Mouse (Mus musculus) ES-Bruce4 (cell line): ENCODE data around the gene Kcnn3.

Source experiments
- CTCF ChIP-seq: IDR thresholded peaks from one replicate; pipeline ENCODE4 v1.8.1; 2011; ENCODE audit warnings: low read depth, low read length
- EP300 ChIP-seq: IDR thresholded peaks from 2 replicates; pipeline ENCODE4 v1.6.1; 2011; ENCODE audit warnings: low read depth, low read length; ENCODE audit not compliant: insufficient read depth
- POLR2A ChIP-seq: IDR thresholded peaks from one replicate; pipeline ENCODE4 v1.8.1; 2011; ENCODE audit warnings: low read length; ENCODE audit not compliant: insufficient read depth

DNA sequence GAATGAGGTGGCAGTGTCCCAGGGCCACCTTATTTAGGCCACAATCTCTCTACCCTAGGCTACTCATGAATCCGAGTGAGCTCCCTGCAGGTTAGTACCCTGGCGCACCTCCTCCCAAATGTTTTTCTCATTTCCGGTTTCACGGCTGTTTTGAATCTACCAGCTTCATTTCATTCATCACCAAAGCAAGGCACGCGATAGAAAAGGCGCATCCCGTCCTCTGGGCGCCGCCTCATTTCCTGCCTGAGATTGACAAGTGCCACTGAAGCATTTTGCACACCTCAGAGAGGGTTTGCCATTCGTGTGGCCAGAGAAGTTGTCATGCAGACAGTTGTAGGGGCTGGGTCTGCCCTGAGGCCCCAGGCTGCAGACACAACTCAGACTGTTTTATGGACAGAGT, 68.5 kb downstream of the Kcnn3 start:
- TF ChIP-seq CTCF (no peak), EP300 (no peak), POLR2A (no peak)
